Mouse (Mus musculus): ENCODE measurements around the gene Nav3. TPM values are rescaled to one million over a fixed set of nuclear protein-coding genes. Genes with fewer than 3 reads are reported as not detected.

Gene Nav3
- polyA plus RNA-seq, 1 experiment from 2014 or later, result 0.07 TPM

GRCm38 (mm10) chr10:109929319-109929622 lies 526.7 kb downstream of the Nav3 start:
- Histone ChIP-seq H3K4me1 (ENCODE audit: control insufficient read depth, low read depth, low read length) (no peaks in the 10 kb centered on the region), H3K27ac (ENCODE audit: low read length) (no peak overlapping the region), H3K9me3 (replicated peaks; ENCODE audit: control insufficient read depth, low read length) (no peaks in the 10 kb centered on the region), H3K27me3 (ENCODE audit: control insufficient read depth, insufficient read depth, low read depth, low read length) (no peaks in the 10 kb centered on the region), H3K4me2 (ENCODE audit: low read depth, low read length) (no peak overlapping the region), H3K36me3 (ENCODE audit: control insufficient read depth, insufficient read depth) (no peaks in the 10 kb centered on the region), H3K4me3 (ENCODE audit: low read depth, low read length) (no peak overlapping the region), H3K9ac (ENCODE audit: low read depth, low read length) (no peak overlapping the region)
- 81% methylated on average over 5 of the region's 5 CpGs for WGBS (ENCODE audit: insufficient replicate concordance)
- ATAC-seq (ENCODE audit: low read depth), result no peak

- Histone ChIP-seq H3K4me3 (ENCODE audit: low read depth, low read length) (no peak overlapping the region), H3K27me3 (ENCODE audit: control insufficient read depth, insufficient read depth, low read depth, low read length) (no peaks in the 10 kb centered on the region), H3K9me3 (replicated peaks; ENCODE audit: control insufficient read depth, low read length) (no peaks in the 10 kb centered on the region), H3K4me2 (ENCODE audit: low read depth, low read length) (no peak overlapping the region), H3K9ac (ENCODE audit: low read depth, low read length) (no peak overlapping the region), H3K36me3 (ENCODE audit: control insufficient read depth, insufficient read depth) (no peaks in the 10 kb centered on the region), H3K27ac (ENCODE audit: low read length) (no peak overlapping the region), H3K4me1 (ENCODE audit: control insufficient read depth, low read depth, low read length) (no peaks in the 10 kb centered on the region)
- WGBS (ENCODE audit: insufficient replicate concordance), result 66% methylated on average over 8 of the region's 8 CpGs
- no peak for ATAC-seq (ENCODE audit: low read depth)
These were observed 527.3 kb downstream of the Nav3 start for GRCm38 (mm10) chr10:109928547-109929318.

- no peak overlapping the region for H3K4me3 ChIP-seq (ENCODE audit: low read depth, low read length)
- H3K4me2 ChIP-seq (ENCODE audit: low read depth, low read length), result no peak overlapping the region
- WGBS (ENCODE audit: insufficient replicate concordance), result 25% methylated on average over 3 of the region's 3 CpGs
- no peaks in the 10 kb centered on the region for H3K4me1 ChIP-seq (ENCODE audit: control insufficient read depth, low read depth, low read length)
- H3K27me3 ChIP-seq (ENCODE audit: control insufficient read depth, insufficient read depth, low read depth, low read length), result no peaks in the 10 kb centered on the region
- H3K36me3 ChIP-seq (ENCODE audit: control insufficient read depth, insufficient read depth), result no peaks in the 10 kb centered on the region
- no peak for ATAC-seq (ENCODE audit: low read depth)
- H3K9me3 ChIP-seq (replicated peaks; ENCODE audit: control insufficient read depth, low read length), result no peaks in the 10 kb centered on the region
- H3K9ac ChIP-seq (ENCODE audit: low read depth, low read length), result no peak overlapping the region
- no peak overlapping the region for H3K27ac ChIP-seq (ENCODE audit: low read length)
These were observed 529.9 kb downstream of the Nav3 start for GRCm38 (mm10) chr10:109926149-109926548.

- ATAC-seq (ENCODE audit: low read depth), result no peak
- no peaks in the 10 kb centered on the region for H3K36me3 ChIP-seq (ENCODE audit: control insufficient read depth, insufficient read depth)
- H3K4me2 ChIP-seq (ENCODE audit: low read depth, low read length), result no peak overlapping the region
- H3K4me1 ChIP-seq (ENCODE audit: control insufficient read depth, low read depth, low read length), result no peaks in the 10 kb centered on the region
- no peaks in the 10 kb centered on the region for H3K27me3 ChIP-seq (ENCODE audit: control insufficient read depth, insufficient read depth, low read depth, low read length)
- WGBS (ENCODE audit: insufficient replicate concordance), result 47% methylated on average over 2 of the region's 2 CpGs
- no peak overlapping the region for H3K27ac ChIP-seq (ENCODE audit: low read length)
- no peaks in the 10 kb centered on the region for H3K9me3 ChIP-seq (replicated peaks; ENCODE audit: control insufficient read depth, low read length)
- H3K9ac ChIP-seq (ENCODE audit: low read depth, low read length), result no peak overlapping the region
- H3K4me3 ChIP-seq (ENCODE audit: low read depth, low read length), result no peak overlapping the region
These were observed 531.9 kb downstream of the Nav3 start for GRCm38 (mm10) chr10:109924136-109924535.

GRCm38 (mm10) chr10:109921368-109921767 lies 534.6 kb downstream of the Nav3 start:
- H3K4me2 ChIP-seq (ENCODE audit: low read depth, low read length), result no peak overlapping the region

GRCm38 (mm10) chr10:109920607-109921187 lies 535.3 kb downstream of the Nav3 start:
- Histone ChIP-seq H3K4me1 (ENCODE audit: control insufficient read depth, low read depth, low read length) (no peaks in the 10 kb centered on the region), H3K27ac (ENCODE audit: low read length) (no peak overlapping the region), H3K27me3 (ENCODE audit: control insufficient read depth, insufficient read depth, low read depth, low read length) (no peaks in the 10 kb centered on the region), H3K9me3 (replicated peaks; ENCODE audit: control insufficient read depth, low read length) (no peaks in the 10 kb centered on the region), H3K9ac (ENCODE audit: low read depth, low read length) (no peak overlapping the region), H3K4me3 (ENCODE audit: low read depth, low read length) (no peak overlapping the region), H3K36me3 (ENCODE audit: control insufficient read depth, insufficient read depth) (no peaks in the 10 kb centered on the region), H3K4me2 (ENCODE audit: low read depth, low read length) (no peak overlapping the region)
- WGBS (ENCODE audit: insufficient replicate concordance), result 16% methylated on average over 6 of the region's 6 CpGs
- ATAC-seq (ENCODE audit: low read depth), result no peak

More at GRCm38 (mm10) chr10:109921368-109921767, 534.6 kb downstream of the Nav3 start:
- no peaks in the 10 kb centered on the region for H3K9me3 ChIP-seq (replicated peaks; ENCODE audit: control insufficient read depth, low read length)
- ATAC-seq (ENCODE audit: low read depth), result no peak
- H3K9ac ChIP-seq (ENCODE audit: low read depth, low read length), result no peak overlapping the region
- H3K4me3 ChIP-seq (ENCODE audit: low read depth, low read length), result no peak overlapping the region
- WGBS (ENCODE audit: insufficient replicate concordance), result 45% methylated on average over 11 of the region's 11 CpGs
- H3K36me3 ChIP-seq (ENCODE audit: control insufficient read depth, insufficient read depth), result no peaks in the 10 kb centered on the region
- H3K27ac ChIP-seq (ENCODE audit: low read length), result no peak overlapping the region
- H3K4me1 ChIP-seq (ENCODE audit: control insufficient read depth, low read depth, low read length), result no peaks in the 10 kb centered on the region
- H3K27me3 ChIP-seq (ENCODE audit: control insufficient read depth, insufficient read depth, low read depth, low read length), result no peaks in the 10 kb centered on the region

- H3K4me1 ChIP-seq (ENCODE audit: control insufficient read depth, low read depth, low read length), result no peaks in the 10 kb centered on the region
- no peak overlapping the region for H3K27ac ChIP-seq (ENCODE audit: low read length)
- H3K9ac ChIP-seq (ENCODE audit: low read depth, low read length), result no peak overlapping the region
- no peaks in the 10 kb centered on the region for H3K27me3 ChIP-seq (ENCODE audit: control insufficient read depth, insufficient read depth, low read depth, low read length)
- no peak overlapping the region for H3K4me3 ChIP-seq (ENCODE audit: low read depth, low read length)
- no peak for ATAC-seq (ENCODE audit: low read depth)
- H3K9me3 ChIP-seq (replicated peaks; ENCODE audit: control insufficient read depth, low read length), result no peaks in the 10 kb centered on the region
- no peak overlapping the region for H3K4me2 ChIP-seq (ENCODE audit: low read depth, low read length)
- no peaks in the 10 kb centered on the region for H3K36me3 ChIP-seq (ENCODE audit: control insufficient read depth, insufficient read depth)
- WGBS (ENCODE audit: insufficient replicate concordance), result 32% methylated on average over 1 of the region's 1 CpGs
These were observed 536.5 kb downstream of the Nav3 start for GRCm38 (mm10) chr10:109919515-109919914.

GRCm38 (mm10) chr10:109907206-109907605 lies 548.8 kb downstream of the Nav3 start:
- H3K9me3 ChIP-seq (replicated peaks; ENCODE audit: control insufficient read depth, low read length), result no peaks in the 10 kb centered on the region
- H3K36me3 ChIP-seq (ENCODE audit: control insufficient read depth, insufficient read depth), result no peaks in the 10 kb centered on the region
- H3K4me2 ChIP-seq (ENCODE audit: low read depth, low read length), result no peak overlapping the region
- no peaks in the 10 kb centered on the region for H3K4me1 ChIP-seq (ENCODE audit: control insufficient read depth, low read depth, low read length)
- no peak overlapping the region for H3K4me3 ChIP-seq (ENCODE audit: low read depth, low read length)
- WGBS (ENCODE audit: insufficient replicate concordance), result 69% methylated on average over 4 of the region's 4 CpGs
- no peak for ATAC-seq (ENCODE audit: low read depth)
- H3K9ac ChIP-seq (ENCODE audit: low read depth, low read length), result no peak overlapping the region
- H3K27ac ChIP-seq (ENCODE audit: low read length), result no peak overlapping the region
- no peaks in the 10 kb centered on the region for H3K27me3 ChIP-seq (ENCODE audit: control insufficient read depth, insufficient read depth, low read depth, low read length)

GRCm38 (mm10) chr10:109906413-109906785 lies 549.6 kb downstream of the Nav3 start:
- Histone ChIP-seq H3K4me1 (ENCODE audit: control insufficient read depth, low read depth, low read length) (no peaks in the 10 kb centered on the region), H3K4me2 (ENCODE audit: low read depth, low read length) (no peak overlapping the region), H3K36me3 (ENCODE audit: control insufficient read depth, insufficient read depth) (no peaks in the 10 kb centered on the region), H3K27me3 (ENCODE audit: control insufficient read depth, insufficient read depth, low read depth, low read length) (no peaks in the 10 kb centered on the region), H3K27ac (ENCODE audit: low read length) (no peak overlapping the region), H3K9me3 (replicated peaks; ENCODE audit: control insufficient read depth, low read length) (no peaks in the 10 kb centered on the region), H3K9ac (ENCODE audit: low read depth, low read length) (no peak overlapping the region), H3K4me3 (ENCODE audit: low read depth, low read length) (no peak overlapping the region)
- 42% methylated on average over 6 of the region's 6 CpGs for WGBS (ENCODE audit: insufficient replicate concordance)
- no peak for ATAC-seq (ENCODE audit: low read depth)

Data from liver, embryonic 16.5 days (tissue).